Mouse (Mus musculus) heart, adult 2 months (tissue): ENCODE results near the gene Wdfy3.

Experiments
- CTCF ChIP-seq: fragments of 200-600 bp; IDR thresholded peaks from 2 replicates; pipeline ENCODE4 v1.8.1; 2022; ENCODE audit warnings: antibody characterized with exemption, mild to moderate bottlenecking, moderate library complexity
- EP300 ChIP-seq: fragments of 200-500 bp; IDR thresholded peaks from 2 replicates; pipeline ENCODE4 v1.6.1; 2011; ENCODE audit warnings: low read depth, low read length, control low read depth; ENCODE audit not compliant: insufficient read depth
- POLR2A ChIP-seq: fragments of 200-500 bp; IDR thresholded peaks from 2 replicates; pipeline ENCODE4 v1.6.1; 2011; ENCODE audit warnings: mild to moderate bottlenecking, low read depth, low read length, control low read depth; ENCODE audit not compliant: insufficient read depth

DNA sequence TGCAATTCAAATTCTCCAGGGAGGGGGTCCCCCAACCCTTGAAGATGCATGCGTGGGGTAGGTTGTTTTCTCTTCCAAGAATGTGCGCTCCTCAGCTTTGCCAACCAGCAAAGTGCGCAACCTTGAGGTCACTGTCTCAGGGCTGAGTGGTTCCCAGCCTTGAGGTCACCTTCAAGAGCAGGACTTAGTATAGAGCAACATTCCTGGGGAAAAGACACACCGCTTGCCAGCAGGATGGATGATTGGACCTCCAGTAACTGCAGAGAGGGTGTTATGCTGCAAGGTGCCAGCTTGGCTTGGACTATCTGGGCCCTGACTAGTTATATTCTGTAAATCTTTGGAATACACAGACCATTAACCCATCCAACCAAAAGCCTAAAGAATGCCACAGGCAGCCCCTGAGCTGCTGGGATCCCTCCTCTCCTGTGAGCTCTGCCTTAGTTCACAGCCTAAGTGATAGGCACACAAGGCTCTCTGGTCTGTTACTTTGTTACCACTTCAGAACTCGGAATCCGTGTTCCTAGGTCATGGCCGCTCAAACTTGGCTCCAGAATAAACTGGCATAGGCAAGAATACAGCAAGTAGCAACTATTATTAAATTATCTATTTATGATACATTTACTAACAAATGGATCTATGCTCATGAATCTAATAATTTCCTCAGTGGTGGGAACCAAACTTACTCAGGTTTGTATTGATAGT lies 76.6 kb downstream of the Wdfy3 start:
- no peak for TF ChIP-seq CTCF
- no peak for TF ChIP-seq EP300
- TF ChIP-seq POLR2A: no peak
